Mouse (Mus musculus) adrenal gland, adult 8-10 months (tissue): ENCODE results near the gene Gm20867. TPM values are rescaled to one million over a fixed set of nuclear protein-coding genes. Genes with fewer than 3 reads are reported as not detected.
"Not testable (repeated sequence)": the region's sequence is repeated elsewhere in the genome, so short reads cannot be mapped to it uniquely, and the experiment has no call there.

ENCODE experiments used
- DNase-seq: peaks from one replicate; pipeline ENCODE4 v3.0.0; 2022
- total RNA-seq, 4 experiments: library from RNA; stranded (reverse); gene quantifications; 2 replicates each; pipeline ENCODE4 v1.2.4; 2022

The Gm20867 gene
- total RNA-seq, result not detected

- not testable (repeated sequence) for DNase-seq
Measured at GRCm38 (mm10) chrY:77963104-77963503, at the start of gene Gm20867. Gene Gm20867, minus strand, starts transcription at chrY:77963204.

Other genes with a start within 250 kb of the Gm20867 start
- not detected for gene Gm29564, start 249.8 kb upstream of the Gm20867 start, total RNA-seq